Mouse (Mus musculus): ENCODE measurements around the gene Ric8b.

Gene Ric8b

GRCm38 (mm10) chr10:84916810-84917730, at the start of gene Ric8b:
Gene Ric8b (plus strand): TSS chr10:84917616.
- DNase-seq (ENCODE audit: low spot score in 2 of 2), result peak; percentile 98 to 99

- DNase-seq (ENCODE audit: low spot score in 2 of 2), result no peak
Observed at GRCm38 (mm10) chr10:84871285-84871684, 46.1 kb upstream of the Ric8b start.

- DNase-seq (ENCODE audit: low spot score in 2 of 2), result no peak
Observed at GRCm38 (mm10) chr10:84871921-84872320, 45.5 kb upstream of the Ric8b start.

GRCm38 (mm10) chr10:84879823-84880571, 37.4 kb upstream of the Ric8b start:
- DNase-seq (ENCODE audit: low spot score in 2 of 2), result no peak

GRCm38 (mm10) chr10:84882528-84882927, 34.9 kb upstream of the Ric8b start:
- no peak for DNase-seq (ENCODE audit: low spot score in 2 of 2)

DNA sequence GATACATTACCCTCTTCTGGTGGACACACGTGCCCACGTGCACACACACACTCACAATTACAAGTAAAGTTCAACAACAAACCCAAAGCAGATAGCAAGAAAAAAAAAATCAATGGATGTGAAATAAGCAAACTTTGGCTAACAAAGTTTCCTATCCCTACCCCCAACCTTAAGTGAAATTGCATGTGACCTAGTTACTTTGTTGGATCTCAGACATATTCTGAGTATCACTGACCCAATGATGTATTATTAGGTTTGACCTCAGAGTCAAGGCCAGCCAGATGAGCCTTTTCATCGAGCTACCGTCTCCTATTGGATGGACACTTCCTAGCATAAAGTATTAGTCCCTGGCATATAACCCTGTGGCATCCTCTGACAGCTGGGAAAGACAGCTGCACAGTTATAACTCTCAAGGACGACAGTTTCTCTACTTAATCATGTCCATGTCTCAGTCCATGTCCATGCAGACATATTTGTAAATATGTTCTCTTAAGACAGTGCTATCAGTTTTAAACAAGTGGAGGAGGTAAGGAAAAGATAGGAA, 32.0 kb upstream of the Ric8b start:
- no peak for DNase-seq (ENCODE audit: low spot score in 2 of 2)

- DNase-seq (ENCODE audit: low spot score in 2 of 2), result no peak
Observed at GRCm38 (mm10) chr10:84886221-84886627, 31.2 kb upstream of the Ric8b start.

- no peak for DNase-seq (ENCODE audit: low spot score in 2 of 2)
Observed at GRCm38 (mm10) chr10:84886785-84887184, 30.6 kb upstream of the Ric8b start.

DNA sequence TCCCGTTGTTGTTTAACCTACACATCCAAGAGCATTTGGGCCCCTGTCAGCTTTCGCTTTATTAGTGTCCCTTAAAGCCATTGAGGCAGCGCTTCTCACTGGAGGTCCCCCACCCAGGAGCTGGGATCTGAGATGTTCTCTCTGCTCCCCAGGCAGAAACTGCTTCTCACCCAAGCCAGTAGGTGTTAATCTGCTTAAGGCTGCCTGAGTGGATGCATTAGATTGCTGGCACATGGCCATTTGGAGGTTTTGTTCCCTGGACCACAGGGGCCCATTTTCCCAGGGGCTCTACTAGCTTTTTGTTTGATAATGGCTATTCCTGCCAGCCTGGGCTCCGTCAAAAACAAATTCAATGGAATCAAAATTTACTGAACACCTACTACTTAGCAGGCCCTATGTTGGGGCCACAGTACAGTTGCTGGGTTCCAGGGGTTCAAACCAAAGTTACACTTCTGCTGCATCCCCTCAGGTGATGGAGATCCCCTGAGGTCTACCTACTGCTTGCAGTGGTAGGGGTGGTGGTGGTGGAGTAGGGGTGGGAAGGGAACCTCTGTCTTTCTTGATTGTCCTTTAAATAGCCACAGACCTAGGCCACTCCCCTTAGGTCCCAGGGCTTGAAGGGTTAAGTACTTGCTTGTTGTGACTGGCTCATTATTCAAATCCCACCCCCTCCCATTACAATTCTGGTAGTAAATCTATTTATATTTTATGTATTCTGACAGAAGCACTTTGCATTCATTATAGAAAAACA, 28.1 kb upstream of the Ric8b start:
- DNase-seq (ENCODE audit: low spot score in 2 of 2), result no peak

DNA sequence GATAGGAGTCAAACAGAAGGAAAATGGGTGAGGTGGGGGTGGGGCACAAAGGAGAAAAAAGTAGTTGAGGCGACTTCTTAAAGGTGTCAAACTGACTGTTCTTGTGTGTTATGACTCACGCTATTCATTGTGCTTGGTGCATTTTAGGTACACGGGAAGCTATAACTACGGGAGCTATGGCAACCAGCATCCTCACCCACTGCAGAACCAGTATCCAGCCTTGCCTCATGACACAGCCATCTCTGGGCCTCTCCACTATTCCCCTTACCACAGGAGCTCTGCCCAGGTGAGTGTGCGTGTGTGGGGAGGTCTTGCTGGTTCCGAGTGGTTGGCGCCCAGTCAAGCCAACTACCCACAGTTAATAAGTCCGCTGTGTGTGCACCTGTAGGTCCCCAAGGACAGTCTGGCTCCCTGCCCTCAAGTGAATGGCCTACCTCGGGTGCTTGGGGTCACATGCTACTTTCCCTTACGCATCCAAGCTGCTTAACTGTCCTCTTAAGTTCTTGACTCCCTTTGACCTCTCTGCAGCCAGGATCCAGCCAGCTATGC, 21.5 kb upstream of the Ric8b start:
- DNase-seq (ENCODE audit: low spot score in 2 of 2), result no peak

- DNase-seq (ENCODE audit: low spot score in 2 of 2), result peak in 1 of 2 experiments; percentile 11
Observed at GRCm38 (mm10) chr10:84896941-84897930, 20.2 kb upstream of the Ric8b start.

DNA sequence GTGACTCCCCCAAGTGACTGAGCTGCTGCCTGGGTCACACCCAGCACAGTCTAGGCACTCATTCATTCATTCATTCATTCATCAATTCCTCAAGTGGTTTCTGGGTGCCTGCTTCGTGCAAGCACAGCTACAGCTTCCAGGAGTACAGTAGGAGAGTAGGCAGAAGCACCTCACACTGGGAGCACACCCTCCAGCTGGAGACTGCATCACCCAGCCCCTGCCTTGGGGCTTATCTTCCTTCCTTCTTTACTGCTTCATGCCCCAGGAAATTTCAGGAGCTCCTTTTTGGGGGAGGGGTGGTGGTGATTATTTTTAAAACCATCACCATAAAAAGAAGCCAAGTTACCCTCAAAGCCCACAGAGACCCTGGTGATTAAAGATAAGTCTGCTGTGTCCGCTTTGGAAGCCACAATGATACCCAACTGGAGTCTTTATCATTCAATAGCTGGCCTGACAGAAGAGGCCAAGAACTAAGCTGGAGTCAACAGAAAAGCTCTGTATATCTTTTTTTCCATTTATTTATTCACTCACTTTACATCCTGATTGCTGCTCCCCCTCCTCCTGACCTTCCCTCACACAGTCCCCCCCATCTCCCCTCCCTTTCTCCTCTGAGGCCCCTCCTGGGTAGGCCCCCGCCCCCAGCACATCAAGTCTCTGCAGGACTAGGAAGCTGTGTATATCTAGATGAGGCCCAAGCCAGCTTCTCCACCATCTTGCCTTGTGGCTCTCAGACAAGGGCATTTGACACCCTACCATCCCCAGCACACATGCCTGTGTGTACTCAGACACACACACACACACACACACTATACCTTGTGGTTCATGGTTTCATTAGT, 19.1 kb upstream of the Ric8b start:
- DNase-seq (ENCODE audit: low spot score in 2 of 2), result no peak

GRCm38 (mm10) chr10:84901676-84902075, 15.7 kb upstream of the Ric8b start:
- DNase-seq (ENCODE audit: low spot score in 2 of 2), result no peak

GRCm38 (mm10) chr10:84902213-84902612, 15.2 kb upstream of the Ric8b start:
- no peak for DNase-seq (ENCODE audit: low spot score in 2 of 2)

- peak; percentile 16 to 51 for DNase-seq (ENCODE audit: low spot score in 2 of 2)
Observed at GRCm38 (mm10) chr10:84903307-84903706, 14.1 kb upstream of the Ric8b start.

- peak; percentile 28 to 47 for DNase-seq (ENCODE audit: low spot score in 2 of 2)
Observed at GRCm38 (mm10) chr10:84903742-84904141, 13.7 kb upstream of the Ric8b start.

GRCm38 (mm10) chr10:84906895-84907294, 10.5 kb upstream of the Ric8b start:
- DNase-seq (ENCODE audit: low spot score in 2 of 2), result peak in 1 of 2 experiments; percentile 31

DNA sequence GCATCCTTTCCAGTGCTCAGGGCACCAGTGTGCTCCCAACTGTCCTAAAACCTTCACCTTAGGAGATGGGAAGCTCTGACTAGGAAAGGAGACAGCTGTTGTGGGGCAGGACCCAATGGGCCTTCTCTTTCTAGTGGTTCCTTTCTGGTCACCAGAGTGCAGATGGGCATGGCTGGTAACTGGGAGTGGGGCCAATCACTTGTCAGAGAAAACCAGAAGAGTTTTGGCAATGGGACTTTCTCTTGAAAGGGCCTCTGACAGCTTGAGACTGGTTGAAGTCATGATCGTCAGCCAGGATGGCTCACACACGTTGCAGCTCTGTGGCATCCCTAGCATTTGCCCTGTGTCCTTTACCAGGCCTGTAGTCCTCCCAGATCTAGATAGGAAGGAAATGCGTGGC, 9.4 kb upstream of the Ric8b start:
- no peak for DNase-seq (ENCODE audit: low spot score in 2 of 2)

- no peak for DNase-seq (ENCODE audit: low spot score in 2 of 2)
Observed at GRCm38 (mm10) chr10:84908471-84908870, 8.9 kb upstream of the Ric8b start.

All from frontal cortex, postnatal 36 days (tissue).